Mouse (Mus musculus) midbrain, postnatal 0 days (tissue): ENCODE measurements around the gene Secisbp2. TPM values are rescaled to one million over a fixed set of nuclear protein-coding genes. Genes with fewer than 3 reads are reported as not detected.

ENCODE experiments used
- ATAC-seq: fragments of 200-750 bp; cut with Nextera tagmentation; 2 replicates; pipeline ENCODE4 v1.8.0; 2017; ENCODE audit warnings: moderate number of reproducible peaks, mild to moderate bottlenecking, moderate TSS enrichment, moderate library complexity; ENCODE audit not compliant: low FRiP score
- DNase-seq: peaks from one replicate; pipeline ENCODE4 v3.0.0-alpha.2; 2015; ENCODE audit warnings: low spot score
- H3K27ac ChIP-seq: fragments of 300-500 bp; sonication (generic); 2 replicates; pipeline ENCODE4 v1.5.1; 2014; ENCODE audit warnings: low read depth, mild to moderate bottlenecking, low read length, mixed read lengths
- H3K27me3 ChIP-seq: fragments of 300-500 bp; sonication (generic); 2 replicates; pipeline ENCODE4 v1.6.1; 2014; ENCODE audit warnings: low read length, control low read depth, mixed read lengths; ENCODE audit not compliant: insufficient read depth
- H3K36me3 ChIP-seq: fragments of 300-500 bp; sonication (generic); 2 replicates; pipeline ENCODE4 v1.6.1; 2014; ENCODE audit warnings: low read length, control low read depth, mixed read lengths; ENCODE audit not compliant: insufficient read depth
- H3K4me1 ChIP-seq: fragments of 300-500 bp; sonication (generic); 2 replicates; pipeline ENCODE4 v1.6.1; 2014; ENCODE audit warnings: mild to moderate bottlenecking, control low read depth, antibody characterized with exemption, low read length, mixed read lengths; ENCODE audit not compliant: insufficient read depth
- H3K4me2 ChIP-seq: fragments of 300-500 bp; sonication (generic); 2 replicates; pipeline ENCODE4 v1.6.1; 2014; ENCODE audit warnings: low read depth, mild to moderate bottlenecking, low read length, mixed read lengths; ENCODE audit not compliant: poor library complexity, severe bottlenecking
- H3K4me3 ChIP-seq: fragments of 300-500 bp; sonication (generic); 2 replicates; pipeline ENCODE4 v1.5.1; 2014; ENCODE audit warnings: low read depth, mild to moderate bottlenecking, low read length, moderate library complexity
- H3K9ac ChIP-seq: fragments of 300-500 bp; sonication (generic); replicated peaks from 2 replicates; pipeline ENCODE4 v1.6.1; 2014; ENCODE audit warnings: mild to moderate bottlenecking, low read length, moderate library complexity, mixed read lengths; ENCODE audit not compliant: poor library complexity, severe bottlenecking
- H3K9me3 ChIP-seq: fragments of 300-500 bp; sonication (generic); 2 replicates; pipeline ENCODE4 v1.6.1; 2016; ENCODE audit warnings: low read length, control low read depth
- CTCF ChIP-seq: IDR thresholded peaks from 2 replicates; pipeline ENCODE4 v1.5.1; 2016; ENCODE audit warnings: antibody characterized with exemption, mild to moderate bottlenecking
- WGBS: fragments of 180-500 bp; shearing (Covaris S2); extraction: QIAGEN DNeasy Blood & Tissue Kit; methylation state at CpG from one replicate; pipeline ENCODE4 v1.1.7; 2014; 5-methylcytosine and 5-hydroxymethylcytosine counted together
- polyA plus RNA-seq: library from polyadenylated mRNA; unstranded; fragments of >200 nt; fragmentation: Nextera tagmentation; extraction: Ambion mirVana; gene quantifications from 2 replicates; pipeline ENCODE4 v1.2.1, GENCODE M21; 2015
- total RNA-seq: library from RNA; depleted of rRNA; stranded (reverse); fragments of >200 nt; gene quantifications from 2 replicates; pipeline ENCODE4 v1.2.3, GENCODE M21; 2014

The Secisbp2 gene
- total and polyA plus RNA-seq, 2 experiments from 2014 or later = 15.2 to 19.4 TPM

- TF ChIP-seq CTCF = no peak
- ATAC-seq = no peak
- H3K36me3 ChIP-seq = no peaks in the 10 kb centered on the region
- no peaks in the 10 kb centered on the region for H3K4me1 ChIP-seq
- H3K27me3 ChIP-seq = no peaks in the 10 kb centered on the region
- no peak for DNase-seq
- no peak overlapping the region for H3K4me3 ChIP-seq
- no peak overlapping the region for H3K4me2 ChIP-seq
- 85% methylated on average over 4 of the region's 4 CpGs for WGBS
- H3K27ac ChIP-seq = no peak overlapping the region
- H3K9me3 ChIP-seq = no peaks in the 10 kb centered on the region
- H3K9ac ChIP-seq = no peak overlapping the region
Observed at GRCm38 (mm10) chr13:51638958-51639357, 12.5 kb upstream of the Secisbp2 start.

DNA sequence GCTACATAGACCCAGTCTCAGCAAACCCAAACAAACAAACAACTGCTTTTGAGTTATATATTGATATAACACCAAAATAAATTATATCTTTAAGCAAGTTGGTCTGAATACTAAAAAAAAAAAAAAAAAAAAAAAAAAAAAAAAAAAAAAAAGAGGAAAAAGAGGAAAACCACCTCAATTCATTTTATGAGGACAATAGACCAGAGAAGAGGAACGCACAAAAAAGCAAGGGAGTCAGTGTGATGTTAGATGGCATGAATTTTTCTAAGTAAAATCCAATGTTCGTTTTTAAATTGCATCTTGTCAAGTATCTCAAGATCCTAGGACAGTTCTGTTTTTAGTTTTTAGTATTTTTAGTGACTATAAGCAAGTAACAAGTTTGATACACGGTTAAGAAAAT is 10.1 kb upstream of the Secisbp2 start:
- no peak overlapping the region for H3K4me2 ChIP-seq
- no peaks in the 10 kb centered on the region for H3K4me1 ChIP-seq
- H3K9ac ChIP-seq = no peak overlapping the region
- H3K36me3 ChIP-seq = no peaks in the 10 kb centered on the region
- H3K9me3 ChIP-seq = no peaks in the 10 kb centered on the region
- H3K27ac ChIP-seq = no peak overlapping the region
- DNase-seq (no peak), ATAC-seq (no peak)
- no peaks in the 10 kb centered on the region for H3K27me3 ChIP-seq
- TF ChIP-seq CTCF = no peak
- no peak overlapping the region for H3K4me3 ChIP-seq
- WGBS = 88% methylated on average over 3 of the region's 3 CpGs

DNA sequence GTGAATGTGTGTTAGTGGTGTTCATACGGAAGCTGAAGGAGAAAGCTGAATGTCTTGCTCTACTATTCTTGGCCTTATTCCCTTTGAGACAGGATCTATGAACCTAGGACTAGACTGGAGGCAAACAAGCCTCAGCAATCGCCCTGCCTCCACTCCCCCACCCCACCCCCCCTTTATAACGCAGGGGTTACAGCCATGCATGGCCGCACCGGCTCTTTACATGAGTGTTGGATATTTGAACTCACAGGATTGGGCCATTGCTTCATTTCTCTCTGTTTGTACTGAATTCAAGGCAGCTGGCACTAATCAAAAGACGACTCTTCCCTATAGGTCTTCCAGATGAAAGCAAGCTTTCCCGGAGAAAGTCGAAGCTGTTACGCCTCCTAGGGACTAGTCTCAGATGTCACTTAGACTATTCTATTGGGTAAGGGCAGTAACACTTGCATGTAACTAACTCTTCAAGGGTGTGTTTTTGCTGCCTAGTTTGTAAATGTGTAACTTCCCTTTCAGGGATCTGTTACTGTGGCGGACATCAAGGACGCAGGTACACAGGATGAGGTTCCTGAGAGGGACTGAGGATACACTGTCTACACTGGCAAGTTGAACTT is 9.2 kb upstream of the Secisbp2 start:
- Histone ChIP-seq H3K4me1 (no peaks in the 10 kb centered on the region), H3K36me3 (no peaks in the 10 kb centered on the region), H3K27ac (no peak overlapping the region), H3K27me3 (no peaks in the 10 kb centered on the region), H3K4me3 (no peak overlapping the region), H3K4me2 (no peak overlapping the region), H3K9ac (no peak overlapping the region), H3K9me3 (no peaks in the 10 kb centered on the region)
- WGBS = 32% methylated on average over 11 of the region's 11 CpGs
- no peak for TF ChIP-seq CTCF
- ATAC-seq (no peak), DNase-seq (no peak)

DNA sequence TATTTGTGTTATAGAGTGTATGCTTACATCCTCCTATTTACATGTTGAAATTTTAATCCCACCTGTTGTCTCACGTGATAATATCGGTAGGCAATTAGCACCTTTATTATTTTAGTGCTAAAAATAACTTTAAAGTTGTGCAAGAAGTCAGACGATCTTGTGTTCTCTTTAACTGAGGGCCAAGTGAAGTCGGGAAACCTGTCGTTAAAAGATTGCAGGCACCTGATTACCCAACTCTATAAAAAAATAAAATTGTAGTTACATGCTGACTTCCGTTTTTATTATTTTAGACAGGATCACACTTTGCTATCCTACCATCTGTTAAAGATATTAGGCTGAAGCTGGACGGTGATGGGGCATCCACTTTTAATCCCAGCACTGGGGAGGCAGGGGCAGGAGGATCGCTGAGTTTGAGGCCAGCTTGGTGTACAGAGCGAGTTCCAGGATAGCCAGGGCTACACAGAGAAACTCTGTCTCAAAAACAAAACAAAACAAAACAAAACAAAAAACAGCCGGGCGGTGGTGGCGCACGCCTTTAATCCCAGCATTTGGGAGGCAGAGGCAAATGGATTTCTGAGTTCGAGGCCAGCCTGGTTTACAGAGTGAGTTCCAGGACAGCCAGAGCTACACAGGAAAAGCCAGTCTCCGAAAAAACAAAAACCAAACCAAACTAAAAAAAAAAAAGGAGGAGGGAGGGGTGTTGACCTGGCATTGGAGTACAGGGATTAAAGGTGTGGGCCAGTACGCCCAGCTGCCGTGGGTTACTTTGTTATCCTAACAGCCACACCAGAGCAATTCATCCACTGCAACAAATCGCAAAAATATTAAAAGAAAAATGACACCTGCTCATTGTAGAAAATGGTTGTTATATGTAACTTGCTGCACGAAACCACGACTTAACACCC is 7.3 kb upstream of the Secisbp2 start:
- H3K27ac ChIP-seq = no peak overlapping the region
- WGBS = 45% methylated on average over 20 of the region's 20 CpGs
- ATAC-seq (peak; percentile 22; the same call in 1 of the 2 replicates), DNase-seq (no peak)
- H3K36me3 ChIP-seq = no peaks in the 10 kb centered on the region
- H3K4me1 ChIP-seq = no peaks in the 10 kb centered on the region
- peak overlapping the region; percentile 96 for H3K4me2 ChIP-seq
- peak overlapping the region; percentile 56 for H3K9ac ChIP-seq
- peak overlapping the region; percentile 61 for H3K4me3 ChIP-seq
- H3K9me3 ChIP-seq = no peaks in the 10 kb centered on the region
- H3K27me3 ChIP-seq = no peaks in the 10 kb centered on the region
- no peak for TF ChIP-seq CTCF

DNA sequence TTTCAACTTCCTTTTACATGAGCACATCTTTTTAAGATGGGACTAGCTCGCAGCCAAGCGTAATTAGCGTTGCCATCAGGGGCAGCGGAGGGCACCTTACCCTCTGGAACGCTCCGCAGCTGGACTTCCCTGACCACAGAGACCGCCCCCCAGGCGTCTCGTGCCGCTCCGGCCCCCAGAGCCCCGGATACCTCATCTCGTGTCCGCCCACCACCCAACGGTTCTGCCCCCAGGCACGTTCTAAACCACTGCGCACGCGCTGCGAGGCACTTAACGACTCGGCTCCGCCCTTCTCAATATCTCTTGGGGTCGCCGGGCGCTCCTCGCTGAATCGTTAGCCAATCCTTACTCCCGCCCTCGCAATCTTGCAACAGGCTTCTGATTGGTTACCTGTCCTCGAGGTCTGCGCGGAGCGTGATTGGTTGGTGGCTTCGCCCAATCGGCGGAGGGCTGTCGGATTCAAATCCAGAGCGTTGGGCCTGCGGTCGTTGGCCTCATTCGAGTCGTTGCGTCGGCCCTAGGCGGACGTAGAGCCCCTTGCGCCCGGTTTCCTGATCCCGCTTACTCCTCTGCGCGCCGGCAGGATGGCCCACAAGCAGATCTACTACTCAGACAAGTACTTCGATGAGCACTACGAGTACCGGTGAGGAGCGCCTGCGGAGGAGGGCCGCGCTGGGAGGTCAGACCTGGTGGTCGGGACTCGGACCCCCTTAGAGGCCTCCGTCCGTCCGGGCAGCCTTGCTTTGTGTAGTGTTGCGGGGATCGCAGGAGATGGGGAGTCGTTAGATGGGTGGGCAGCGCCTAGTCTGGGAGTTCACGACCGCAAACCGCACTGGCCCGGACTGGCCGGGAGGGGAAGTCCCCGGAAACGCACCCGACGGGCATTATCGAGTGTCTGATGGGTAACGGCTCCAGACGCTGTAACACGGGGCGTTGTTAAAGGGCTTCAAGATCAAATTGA is 6.4 kb upstream of the Secisbp2 start, which contains the start of gene Cks2:
Gene Cks2 (plus strand): TSS at position 404 of the 961 bp plus-strand sequence.
- under 1% methylated on average over 83 of the region's 83 CpGs for WGBS
- Histone ChIP-seq H3K27ac (no peak within 1 kb of the TSS), H3K9me3 (no peaks in the 10 kb centered on the region), H3K36me3 (no peaks in the 10 kb centered on the region), H3K9ac (peak within 1 kb of the TSS; percentile 56), H3K27me3 (no peaks in the 10 kb centered on the region), H3K4me1 (no peaks in the 10 kb centered on the region), H3K4me2 (peak within 1 kb of the TSS; percentile 96), H3K4me3 (peak within 1 kb of the TSS; percentile 61)
- 0 out of 2 replicates have a peak, but pooled peaks have one; percentile 6 for TF ChIP-seq CTCF
- DNase-seq (peak; percentile 99), ATAC-seq (peak; percentile 99)
